Mouse (Mus musculus) neural tube, embryonic 10.5 days (tissue): ENCODE measurements at regions not wholly inside any gene's neighbourhood (a gene's known extent, or its start where the extent isn't known, plus 50 kb on each side); places are given as distances from the start of the nearest gene placed in this dataset.

ENCODE experiments used
- DNase-seq: peaks from one replicate; pipeline ENCODE4 v3.0.0-alpha.2; 2017; ENCODE audit warnings: low spot score; ENCODE audit errors: extremely low spot score

DNA sequence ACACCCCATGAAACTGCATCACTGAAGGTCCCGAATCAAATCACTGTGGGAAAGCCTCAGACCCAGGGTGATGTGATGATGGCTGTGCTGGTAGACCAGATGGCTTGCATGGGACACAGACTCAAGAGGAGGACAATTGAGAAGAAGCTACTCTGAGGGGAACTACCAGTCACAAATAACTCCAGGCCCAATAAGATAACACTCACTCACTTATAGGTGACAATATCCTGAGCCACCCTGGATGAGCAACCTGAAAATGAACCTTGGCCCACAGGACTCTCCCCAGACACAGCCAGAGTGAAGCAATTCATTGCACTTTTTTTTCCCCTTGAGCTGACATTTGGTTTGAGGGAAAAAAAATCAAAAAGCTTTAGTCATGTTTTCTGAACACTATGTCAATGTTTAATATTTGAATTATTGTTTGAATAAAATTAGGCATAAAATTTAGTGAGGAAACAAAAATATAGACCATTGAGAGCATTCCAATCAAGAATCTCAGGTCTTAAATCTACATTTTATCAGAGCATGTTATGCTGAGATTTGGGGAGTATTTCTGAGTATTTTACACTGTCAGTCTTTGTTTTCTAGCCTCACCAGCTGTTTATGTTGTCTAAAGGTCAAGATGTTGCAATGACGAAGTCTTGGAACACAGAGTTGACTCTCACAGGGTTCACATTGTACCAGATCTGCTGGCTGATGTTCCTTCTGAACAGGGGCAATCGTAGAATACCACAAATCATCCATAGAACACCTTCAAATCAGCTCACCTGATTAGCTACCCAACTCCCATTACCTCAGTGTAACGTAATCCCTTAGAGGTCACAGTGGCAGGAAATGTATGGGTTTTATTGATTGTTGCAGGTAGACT lies 67.9 kb upstream of the Gm6993 start:
- DNase-seq = no peak

DNA sequence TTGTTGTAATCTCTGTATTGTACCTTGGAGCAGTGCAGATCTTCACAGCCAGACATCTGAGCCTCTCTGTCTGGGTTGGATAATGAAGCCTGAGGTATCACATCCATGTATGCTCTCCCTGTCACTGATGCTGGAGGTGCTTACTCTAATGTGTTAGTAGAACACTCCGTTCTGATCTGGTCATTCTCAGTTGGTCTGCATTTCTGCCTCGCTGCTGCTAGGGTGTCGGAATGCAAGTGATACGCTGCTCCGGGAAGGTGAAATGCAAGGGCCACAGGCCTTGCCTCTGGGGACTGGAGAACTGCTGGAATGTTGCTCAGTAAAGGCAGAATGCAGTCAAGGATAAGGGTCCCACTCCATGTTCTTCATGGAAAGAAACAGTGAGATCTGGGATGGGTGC lies 67.1 kb upstream of the Gm6993 start:
- DNase-seq = no peak

DNA sequence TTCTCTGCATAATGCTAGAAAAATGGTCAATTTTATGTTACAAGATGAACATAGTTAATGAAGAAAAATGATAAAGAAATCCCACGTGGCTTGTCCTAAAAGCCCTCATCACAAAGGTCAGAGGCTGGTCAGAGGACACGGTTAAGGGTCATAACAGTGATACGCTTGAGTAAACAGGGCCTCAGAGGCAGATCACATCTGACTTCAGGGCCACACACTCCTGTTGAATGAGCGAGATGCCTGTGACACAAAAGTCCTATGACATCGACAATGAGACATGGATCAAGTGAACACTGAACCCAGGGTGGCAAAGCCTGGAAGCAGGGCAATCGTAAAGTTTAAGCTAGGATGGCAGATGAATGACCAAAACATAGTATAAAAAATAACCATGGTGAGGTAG lies 61.0 kb upstream of the Gm6993 start:
- no peak for DNase-seq

DNA sequence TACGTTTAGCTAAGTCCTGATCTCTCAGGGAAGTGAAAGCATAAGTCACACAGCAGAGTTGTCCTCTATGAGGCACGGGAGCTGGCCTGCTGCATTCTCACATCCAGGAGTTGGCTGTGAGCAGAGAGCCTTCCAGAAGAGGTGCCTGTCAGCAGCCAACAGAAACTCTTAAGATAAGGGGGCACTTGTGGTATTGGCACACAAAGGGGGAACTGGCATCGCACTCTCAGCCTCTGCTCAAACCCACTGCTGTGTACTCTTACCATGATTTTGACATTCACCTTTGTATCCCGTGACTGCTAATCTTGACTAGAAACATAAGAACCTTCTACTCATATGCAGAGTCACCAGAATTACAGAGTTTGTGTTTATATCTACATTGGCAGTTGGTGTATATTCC lies 56.9 kb upstream of the Gm6993 start:
- DNase-seq = no peak

DNA sequence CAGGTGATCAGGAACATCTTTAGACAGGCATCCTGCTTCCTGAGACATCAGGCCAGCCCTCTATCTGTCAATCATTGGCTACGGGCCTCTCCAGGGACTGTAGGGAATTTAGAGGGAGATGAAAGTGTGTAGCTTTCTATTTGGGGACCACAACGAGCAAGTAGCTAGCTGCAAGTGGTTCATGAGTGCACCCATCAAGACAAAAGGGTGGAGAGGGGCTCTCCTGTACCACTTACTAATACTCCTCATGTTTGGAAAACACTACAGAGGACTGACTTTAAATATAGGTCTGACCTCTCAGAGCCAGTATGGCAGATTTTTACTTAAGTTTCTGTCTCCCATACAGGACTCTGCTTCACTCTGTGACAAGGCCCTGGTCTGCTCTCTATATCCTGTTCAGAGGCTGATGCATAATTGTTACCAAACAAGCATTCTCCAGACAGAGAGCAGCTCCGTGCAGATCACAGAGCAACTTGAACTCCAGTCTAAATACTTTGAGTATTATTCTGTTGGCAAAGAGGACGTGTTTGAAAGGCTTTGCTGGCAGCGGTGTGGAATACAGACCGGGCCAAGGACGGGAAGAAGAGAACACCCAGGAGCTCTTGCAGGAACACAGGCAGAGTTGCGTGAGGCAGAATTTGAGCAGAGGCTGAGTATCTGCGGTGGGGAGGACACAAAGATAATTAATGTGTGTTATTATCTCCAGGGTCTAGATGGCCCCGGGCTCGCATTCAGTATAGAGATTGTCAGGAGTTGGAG lies 56.2 kb upstream of the Gm6993 start:
- no peak for DNase-seq

DNA sequence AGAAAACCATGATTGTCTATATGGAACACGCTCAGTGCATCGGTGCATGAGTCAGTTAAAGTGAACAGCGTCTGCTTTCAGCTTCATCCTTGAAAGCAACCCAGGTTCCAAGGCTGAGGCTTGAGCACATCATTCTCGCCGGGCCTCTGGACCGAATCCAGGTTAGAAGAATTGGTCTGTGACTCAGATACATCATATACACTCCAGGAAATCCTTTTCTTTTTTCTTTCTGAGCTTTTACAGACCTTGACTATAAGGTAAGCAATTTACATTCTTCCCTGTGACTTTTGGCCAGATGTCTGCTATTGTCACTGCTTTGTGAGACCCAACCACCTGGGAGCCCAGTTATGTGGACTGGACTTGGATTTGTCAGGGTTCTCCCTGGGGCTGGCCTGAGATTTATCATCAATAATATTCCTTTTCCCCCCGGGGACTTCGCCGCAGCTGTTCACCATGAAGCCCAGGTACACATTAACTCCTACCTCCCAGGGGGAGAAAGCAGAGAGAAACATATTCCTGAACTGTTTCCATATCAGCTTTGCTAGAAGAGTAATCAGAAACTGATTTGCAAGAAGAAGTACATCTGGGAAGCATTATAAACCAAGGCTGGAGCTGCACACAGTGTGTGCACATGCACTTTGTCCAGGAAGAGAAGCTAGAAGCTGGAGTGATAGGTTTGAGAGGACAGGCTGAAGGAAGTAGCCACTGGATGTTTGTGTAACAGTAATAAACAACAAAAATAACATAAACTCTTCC lies 55.2 kb upstream of the Gm6993 start:
- no peak for DNase-seq

DNA sequence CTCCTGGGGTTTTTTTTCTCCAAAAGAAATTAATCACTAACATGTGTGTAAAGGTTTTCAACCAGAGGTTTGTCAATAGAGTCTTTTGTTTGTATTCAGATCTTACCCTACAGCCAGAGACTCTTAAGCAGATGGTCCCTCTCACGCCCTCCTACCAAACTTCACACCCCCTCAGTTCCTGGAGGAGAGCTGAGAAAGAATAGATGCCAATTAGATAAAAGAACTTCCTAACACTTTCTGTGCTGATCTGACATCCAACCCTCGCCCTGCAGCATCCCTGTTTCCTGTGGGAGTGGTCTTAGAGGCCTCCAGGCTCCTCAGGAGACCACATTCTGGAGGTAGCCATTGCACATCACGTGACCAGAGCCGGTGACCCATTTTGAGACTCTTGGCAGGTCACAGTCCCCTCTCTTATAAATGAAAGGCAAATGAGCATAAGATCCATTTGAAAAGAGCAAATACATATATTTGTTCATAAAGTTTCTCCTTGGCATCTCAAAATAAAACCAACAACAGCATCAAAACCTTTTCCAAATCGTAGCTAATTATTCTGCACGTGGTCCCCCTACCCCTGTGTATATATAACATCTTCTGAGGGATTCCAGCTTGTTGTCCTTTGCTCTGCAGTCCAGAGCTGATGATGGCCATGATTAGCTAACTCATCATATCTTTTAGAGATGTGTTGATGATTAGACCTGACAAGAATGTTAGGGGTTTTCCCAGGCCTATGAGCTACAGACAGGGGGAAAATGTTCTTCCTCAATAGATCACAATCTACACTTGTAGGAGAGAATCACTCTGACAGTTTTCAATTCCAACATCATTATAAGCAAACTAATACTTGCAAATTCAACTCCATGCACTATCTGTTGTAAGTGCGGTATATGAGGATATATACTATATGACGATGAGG lies 54.4 kb upstream of the Gm6993 start:
- DNase-seq = no peak

DNA sequence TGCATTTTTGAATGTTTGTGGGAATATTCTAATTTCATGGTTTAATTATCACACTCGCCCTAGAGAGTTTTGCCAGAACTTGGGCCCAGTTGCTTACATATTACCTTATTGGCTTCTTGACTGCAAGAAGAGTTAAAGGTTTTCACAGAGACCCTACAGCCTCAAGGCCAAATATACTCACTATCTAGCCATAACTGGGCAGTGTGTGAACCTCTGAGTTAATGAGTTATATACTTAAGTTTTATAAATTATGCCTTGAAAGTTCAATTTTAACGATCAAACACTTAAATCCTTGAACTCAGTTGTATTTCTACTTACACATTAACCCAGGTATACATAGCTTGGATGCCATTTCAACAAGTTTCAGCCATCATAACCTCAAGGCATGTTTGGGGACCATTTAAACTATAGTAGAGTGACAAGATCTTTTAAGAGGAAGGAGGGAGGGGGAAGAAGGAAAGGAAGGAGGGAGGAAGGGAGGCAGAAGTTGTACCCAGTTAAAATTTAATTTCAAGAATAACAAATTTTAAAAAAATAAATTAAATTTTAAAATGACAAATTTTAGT lies 52.5 kb upstream of the Gm6993 start:
- no peak for DNase-seq

DNA sequence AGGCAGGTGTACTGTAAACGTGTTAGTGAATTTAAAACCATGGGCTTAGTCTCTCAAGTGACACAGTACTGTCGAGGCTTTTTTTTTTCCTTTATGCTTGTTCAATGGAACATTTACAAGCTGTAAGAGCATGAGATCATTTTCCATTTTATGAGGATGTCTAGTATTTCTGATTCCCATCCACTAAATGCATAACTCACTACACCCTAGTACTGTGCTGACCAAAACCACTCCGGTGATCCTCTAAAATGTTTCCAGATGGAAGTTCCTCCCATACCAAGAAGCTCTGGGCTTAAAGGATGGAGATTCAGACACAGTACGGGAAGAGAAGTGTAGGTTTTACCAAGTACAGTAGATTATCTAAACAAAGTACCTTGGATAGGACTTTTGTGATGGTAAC lies 50.3 kb upstream of the Gm6993 start:
- DNase-seq = no peak
